Mouse (Mus musculus): ENCODE data around the gene Gpr61.

DNA sequence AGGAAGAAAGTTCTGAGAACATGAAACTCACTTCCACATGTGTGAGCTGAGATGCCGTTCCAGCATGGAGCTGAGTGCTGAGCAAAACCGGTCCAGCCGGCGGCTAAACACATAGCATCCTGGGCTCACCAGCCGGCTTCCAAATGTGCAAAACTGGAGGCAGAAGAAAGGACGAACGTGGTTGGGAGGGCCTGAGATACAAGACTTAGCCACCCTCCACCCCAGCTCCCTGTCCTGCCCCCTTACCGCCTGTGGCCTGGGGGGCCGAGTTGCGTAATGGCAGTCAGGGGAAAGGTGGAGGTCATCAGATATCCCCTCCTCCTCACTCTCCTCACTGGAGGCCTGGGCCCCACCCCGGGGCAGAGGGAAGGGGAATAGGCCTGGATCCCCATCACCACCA lies 49.8 kb upstream of the Gpr61 start:
- TF ChIP-seq CTCF (conservative IDR thresholded peaks at IDR 0.05; ENCODE audit: low read length) = no peak
- no peak for TF ChIP-seq POU5F1 (IDR thresholded peaks at IDR 0.05; ENCODE audit: borderline replicate concordance, low read length)
- TF ChIP-seq NANOG (IDR thresholded peaks at IDR 0.05; ENCODE audit: borderline replicate concordance, low read length) = no peak
